Mouse (Mus musculus): ENCODE data around the gene Pde4b.

- TF ChIP-seq CTCF (IDR thresholded peaks at IDR 0.05; ENCODE audit: low read depth, low read length) (no peak), GATA2 (IDR thresholded peaks at IDR 0.05; ENCODE audit: borderline replicate concordance, low read depth, low read length) (no peak)
Observed at GRCm38 (mm10) chr4:102069314-102069713, 18.0 kb upstream of the Pde4b start.
